Mouse (Mus musculus): ENCODE measurements around the gene 2010315B03Rik. TPM values are rescaled to one million over a fixed set of nuclear protein-coding genes. Genes with fewer than 3 reads are reported as not detected.

Gene 2010315B03Rik
- 0.95 and 1.9 TPM in 2 replicates for polyA plus RNA-seq (2012; rRNA removed)

- TF ChIP-seq CTCF (IDR thresholded peaks at IDR 0.05; ENCODE audit: extremely low read depth, insufficient read length, insufficient replicate concordance, low read depth, low read length), result no peak
- peak; percentile 76 for TF ChIP-seq POLR2A (IDR thresholded peaks at IDR 0.05; ENCODE audit: low read depth, low read length)
- WGBS, result under 1% methylated on average over 21 of the region's 22 CpGs
- H3K27ac ChIP-seq (ENCODE audit: insufficient read depth, low read depth, low read length), result peak within 1 kb of the TSS; percentile 79
Measured at GRCm38 (mm10) chr9:124312171-124313142, at the start of gene 2010315B03Rik. TSS of gene 2010315B03Rik (minus strand) at chr9:124312696.

GRCm38 (mm10) chr9:124311502-124311901 lies 994 bp downstream of the 2010315B03Rik start:
- H3K4me3 ChIP-seq (ENCODE audit: low read depth, low read length), result peak overlapping the region; percentile 41
- H3K4me1 ChIP-seq (ENCODE audit: control insufficient read depth, insufficient read depth, insufficient read length, low read length), result peaks cover 5% of the 10 kb centered on the region; the same call in 1 of the 2 replicates
- H3K36me3 ChIP-seq (ENCODE audit: control insufficient read depth, insufficient read depth, low read length), result peaks cover 3% of the 10 kb centered on the region; the same call in 1 of the 2 replicates
- TF ChIP-seq CTCF (IDR thresholded peaks at IDR 0.05; ENCODE audit: extremely low read depth, insufficient read length, insufficient replicate concordance, low read depth, low read length), result no peak
- TF ChIP-seq POLR2A (IDR thresholded peaks at IDR 0.05; ENCODE audit: low read depth, low read length), result no peak
- H3K27me3 ChIP-seq (ENCODE audit: control insufficient read depth, insufficient read depth, low read length), result no peaks in the 10 kb centered on the region
- peak overlapping the region; percentile 29; the same call in 1 of the 2 replicates for H3K27ac ChIP-seq (ENCODE audit: insufficient read depth, low read depth, low read length)

More at GRCm38 (mm10) chr9:124312171-124313142, at the start of gene 2010315B03Rik:
- peaks cover 3% of the 10 kb centered on the region; the same call in 1 of the 2 replicates for H3K4me1 ChIP-seq (ENCODE audit: control insufficient read depth, insufficient read depth, insufficient read length, low read length)
- no peaks in the 10 kb centered on the region for H3K27me3 ChIP-seq (ENCODE audit: control insufficient read depth, insufficient read depth, low read length)
- peaks cover 3% of the 10 kb centered on the region; the same call in 1 of the 2 replicates for H3K36me3 ChIP-seq (ENCODE audit: control insufficient read depth, insufficient read depth, low read length)
- H3K4me3 ChIP-seq (ENCODE audit: low read depth, low read length), result peak within 1 kb of the TSS; percentile 65

GRCm38 (mm10) chr9:124288329-124288728 lies 24.2 kb downstream of the 2010315B03Rik start:
- Histone ChIP-seq H3K36me3 (ENCODE audit: control insufficient read depth, insufficient read depth, low read length) (peaks cover 3% of the 10 kb centered on the region; the same call in 1 of the 2 replicates), H3K27ac (ENCODE audit: insufficient read depth, low read depth, low read length) (peak overlapping the region; percentile 87), H3K4me1 (ENCODE audit: control insufficient read depth, insufficient read depth, insufficient read length, low read length) (peaks cover 4% of the 10 kb centered on the region; the same call in 1 of the 2 replicates), H3K27me3 (ENCODE audit: control insufficient read depth, insufficient read depth, low read length) (no peaks in the 10 kb centered on the region), H3K4me3 (ENCODE audit: low read depth, low read length) (no peak overlapping the region)
- TF ChIP-seq POLR2A (IDR thresholded peaks at IDR 0.05; ENCODE audit: low read depth, low read length) (no peak), CTCF (IDR thresholded peaks at IDR 0.05; ENCODE audit: extremely low read depth, insufficient read length, insufficient replicate concordance, low read depth, low read length) (no peak)

DNA sequence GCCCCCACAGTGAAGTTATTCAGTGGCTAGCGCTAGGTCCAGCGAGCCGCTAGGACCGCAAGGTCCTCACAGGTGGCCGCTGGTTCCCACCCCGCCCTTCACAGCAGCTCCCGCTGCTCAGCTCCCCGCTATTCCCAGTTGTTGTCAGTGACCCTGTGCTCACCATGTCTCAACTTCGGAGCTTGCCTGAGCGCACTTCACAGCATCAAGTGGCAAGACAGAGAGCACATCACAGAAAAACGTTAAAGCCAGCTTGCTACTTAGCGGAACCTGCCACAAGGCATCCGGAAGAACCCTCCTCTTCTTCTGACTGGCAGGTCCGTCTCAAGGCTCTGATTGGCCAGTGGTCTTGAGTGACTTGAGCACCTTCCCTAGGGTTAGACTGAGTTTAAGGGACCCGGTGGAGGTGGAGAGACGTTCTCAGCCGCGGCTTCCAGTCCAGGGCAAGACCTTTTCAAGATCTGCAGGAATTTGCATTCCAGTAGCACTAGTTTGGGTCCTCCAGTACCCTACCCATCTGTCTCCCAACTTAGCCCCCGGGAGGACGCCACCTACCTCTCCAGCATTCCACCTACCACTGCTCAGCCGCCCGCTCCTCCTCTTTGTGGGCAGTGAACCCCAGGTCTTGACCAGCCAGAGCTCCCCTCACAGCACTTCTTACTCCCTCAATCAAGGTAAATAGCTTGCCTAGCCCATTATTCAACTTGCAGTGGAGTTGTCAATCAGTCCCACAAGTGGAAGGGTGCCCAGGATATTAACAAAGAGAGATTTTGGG lies 30.4 kb downstream of the 2010315B03Rik start:
- peaks cover 13% of the 10 kb centered on the region for H3K4me1 ChIP-seq (ENCODE audit: control insufficient read depth, insufficient read depth, insufficient read length, low read length)
- under 1% methylated on average over 22 of the region's 22 CpGs for WGBS
- 0 out of 2 replicates have a peak, but pooled peaks cover 3% of the 10 kb centered on the region for H3K36me3 ChIP-seq (ENCODE audit: control insufficient read depth, insufficient read depth, low read length)
- peak; percentile 80 for TF ChIP-seq POLR2A (IDR thresholded peaks at IDR 0.05; ENCODE audit: low read depth, low read length)
- no peak for TF ChIP-seq CTCF (IDR thresholded peaks at IDR 0.05; ENCODE audit: extremely low read depth, insufficient read length, insufficient replicate concordance, low read depth, low read length)
- no peaks in the 10 kb centered on the region for H3K27me3 ChIP-seq (ENCODE audit: control insufficient read depth, insufficient read depth, low read length)
- H3K27ac ChIP-seq (ENCODE audit: insufficient read depth, low read depth, low read length), result peak overlapping the region; percentile 89
- peak overlapping the region; percentile 91 for H3K4me3 ChIP-seq (ENCODE audit: low read depth, low read length)

DNA sequence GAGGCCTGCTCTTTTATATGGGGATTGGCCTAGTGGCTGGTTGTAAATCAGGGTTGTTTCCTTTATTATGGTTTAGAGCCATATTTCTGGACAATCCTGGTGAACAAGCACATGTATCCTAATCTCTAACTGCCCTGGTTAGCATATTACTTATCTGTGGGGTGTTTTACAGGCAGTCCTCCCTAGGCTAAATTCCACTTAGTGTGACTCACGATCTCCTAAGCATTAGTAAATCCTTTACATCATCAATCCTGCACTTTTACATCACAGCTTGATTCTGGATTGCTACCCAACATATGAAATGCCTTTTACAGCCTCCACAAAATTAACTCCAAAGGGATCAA lies 31.1 kb downstream of the 2010315B03Rik start:
- H3K4me3 ChIP-seq (ENCODE audit: low read depth, low read length), result peak overlapping the region; percentile 91
- H3K27me3 ChIP-seq (ENCODE audit: control insufficient read depth, insufficient read depth, low read length), result no peaks in the 10 kb centered on the region
- H3K4me1 ChIP-seq (ENCODE audit: control insufficient read depth, insufficient read depth, insufficient read length, low read length), result peaks cover 13% of the 10 kb centered on the region
- peak overlapping the region; percentile 84 for H3K27ac ChIP-seq (ENCODE audit: insufficient read depth, low read depth, low read length)
- WGBS, result 7% methylated on average over 1 of the region's 1 CpGs
- no peak for TF ChIP-seq POLR2A (IDR thresholded peaks at IDR 0.05; ENCODE audit: low read depth, low read length)
- TF ChIP-seq CTCF (IDR thresholded peaks at IDR 0.05; ENCODE audit: extremely low read depth, insufficient read length, insufficient replicate concordance, low read depth, low read length), result no peak
- peaks cover 3% of the 10 kb centered on the region; the same call in 1 of the 2 replicates for H3K36me3 ChIP-seq (ENCODE audit: control insufficient read depth, insufficient read depth, low read length)

- 0 out of 2 replicates have a peak overlapping the region, but pooled peaks have one; percentile 91 for H3K4me3 ChIP-seq (ENCODE audit: low read depth, low read length)
- H3K4me1 ChIP-seq (ENCODE audit: control insufficient read depth, insufficient read depth, insufficient read length, low read length), result peaks cover 13% of the 10 kb centered on the region
- 52% methylated on average over 2 of the region's 2 CpGs for WGBS
- peak overlapping the region; percentile 61 for H3K27ac ChIP-seq (ENCODE audit: insufficient read depth, low read depth, low read length)
- H3K36me3 ChIP-seq (ENCODE audit: control insufficient read depth, insufficient read depth, low read length), result peaks cover 3% of the 10 kb centered on the region; the same call in 1 of the 2 replicates
- H3K27me3 ChIP-seq (ENCODE audit: control insufficient read depth, insufficient read depth, low read length), result no peaks in the 10 kb centered on the region
- TF ChIP-seq CTCF (IDR thresholded peaks at IDR 0.05; ENCODE audit: extremely low read depth, insufficient read length, insufficient replicate concordance, low read depth, low read length), result no peak
- TF ChIP-seq POLR2A (IDR thresholded peaks at IDR 0.05; ENCODE audit: low read depth, low read length), result no peak
Measured at GRCm38 (mm10) chr9:124280576-124281447, 31.7 kb downstream of the 2010315B03Rik start.

All from small intestine, adult 2 months (tissue).